Mouse (Mus musculus): ENCODE data around the gene Dmrtb1.
A peak's percentile ranks its signal among the peaks of the same experiment; 100 is the strongest.

- TF ChIP-seq POLR2A (IDR thresholded peaks at IDR 0.05; ENCODE audit: extremely low read depth, insufficient read depth, low read length) (no peak), CTCF (IDR thresholded peaks at IDR 0.05; ENCODE audit: low read depth, low read length) (peak; percentile 78)
Observed at GRCm38 (mm10) chr4:107652598-107653279, 31.3 kb downstream of the Dmrtb1 start.

Data from liver, adult 2 months (tissue).